ENCODE assay signal across 25 mouse cellular contexts in the genomic region with DNA sequence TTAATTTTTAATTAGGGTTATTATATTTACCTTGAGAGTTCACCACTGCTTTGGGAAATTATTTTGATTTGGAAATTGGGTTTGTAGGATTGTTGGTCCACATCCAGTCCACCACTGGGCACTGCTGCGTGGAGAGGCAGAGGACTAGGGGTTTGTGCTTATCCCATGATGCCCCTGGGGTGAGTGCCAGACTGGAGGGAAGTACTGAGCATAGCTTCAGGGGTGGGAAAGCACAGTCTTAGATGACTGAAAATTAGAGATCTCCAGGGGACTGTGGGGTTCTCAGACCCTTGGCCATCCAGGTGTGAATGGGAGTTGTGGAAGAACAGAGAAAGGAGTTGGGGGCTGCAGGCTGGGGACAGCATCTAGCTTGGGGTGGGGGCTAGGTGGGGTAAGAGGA.
"Had no signal": no experiment of that assay in that cellular context is flagged by ENCODE, and none has a peak within 500 bp of the region (broad histone marks: within the 10 kb centered on the region; RNA-seq: fewer than 3 reads in every experiment).

No protein-coding gene starts in this region.

- H3K4me3 ChIP-seq: gastrocnemius, adult 2 months; heart, embryonic 10.5 days; heart, embryonic 12.5 days; hindbrain, embryonic 12.5 days; intestine, embryonic 15.5 days; layer of hippocampus, adult 2 months; left cerebral cortex, adult 2 months; limb, embryonic 10.5 days; limb, embryonic 12.5 days had no signal

- H3K36me3 ChIP-seq: heart, embryonic 10.5 days; heart, embryonic 12.5 days; hindbrain, embryonic 12.5 days; intestine, embryonic 15.5 days; limb, embryonic 10.5 days; limb, embryonic 12.5 days had no signal

- H3K4me2 ChIP-seq: heart, embryonic 12.5 days; hindbrain, embryonic 12.5 days; hindbrain, embryonic 14.5 days; intestine, embryonic 15.5 days; limb, embryonic 12.5 days; liver, embryonic 11.5 days had no signal

- H3K27me3 ChIP-seq: heart, embryonic 12.5 days; hindbrain, embryonic 12.5 days; intestine, embryonic 15.5 days; limb, embryonic 12.5 days had no signal

- DNase-seq: gastrocnemius, adult 2 months; gastrocnemius, postnatal 10 days; gastrocnemius, postnatal 25 days; heart, adult 18-20 months; heart, postnatal 10 days; heart, postnatal 4 days; kidney, adult 18-20 months; kidney, adult 8-10 months; kidney, postnatal 10 days; kidney, postnatal 25 days; kidney, postnatal 4 days; liver had no signal

- H3K27ac ChIP-seq: gastrocnemius, adult 2 months; heart, embryonic 10.5 days; hindbrain, embryonic 12.5 days; hindbrain, embryonic 14.5 days; intestine, embryonic 15.5 days; layer of hippocampus, adult 2 months; left cerebral cortex, adult 2 months; limb, embryonic 10.5 days; limb, embryonic 12.5 days had no signal

- H3K9ac ChIP-seq: heart, embryonic 12.5 days; hindbrain, embryonic 12.5 days; hindbrain, embryonic 14.5 days; intestine, embryonic 15.5 days; limb, embryonic 12.5 days had no signal

- ATAC-seq: hindbrain, embryonic 16.5 days; inflammation-experienced regulatory T-cells, adult 6 months; intestine, embryonic 15.5 days; intestine, postnatal 0 days had no signal

- H3K4me1 ChIP-seq: heart, embryonic 10.5 days; heart, embryonic 12.5 days; hindbrain, embryonic 12.5 days; intestine, embryonic 15.5 days; limb, embryonic 10.5 days; limb, embryonic 12.5 days had no signal

- H3K9me3 ChIP-seq: heart, embryonic 10.5 days; heart, embryonic 12.5 days; hindbrain, embryonic 12.5 days; intestine, embryonic 15.5 days; limb, embryonic 10.5 days; limb, embryonic 12.5 days had no signal
